Mouse (Mus musculus): Measurements from ENCODE around the gene Slc4a1.

DNA sequence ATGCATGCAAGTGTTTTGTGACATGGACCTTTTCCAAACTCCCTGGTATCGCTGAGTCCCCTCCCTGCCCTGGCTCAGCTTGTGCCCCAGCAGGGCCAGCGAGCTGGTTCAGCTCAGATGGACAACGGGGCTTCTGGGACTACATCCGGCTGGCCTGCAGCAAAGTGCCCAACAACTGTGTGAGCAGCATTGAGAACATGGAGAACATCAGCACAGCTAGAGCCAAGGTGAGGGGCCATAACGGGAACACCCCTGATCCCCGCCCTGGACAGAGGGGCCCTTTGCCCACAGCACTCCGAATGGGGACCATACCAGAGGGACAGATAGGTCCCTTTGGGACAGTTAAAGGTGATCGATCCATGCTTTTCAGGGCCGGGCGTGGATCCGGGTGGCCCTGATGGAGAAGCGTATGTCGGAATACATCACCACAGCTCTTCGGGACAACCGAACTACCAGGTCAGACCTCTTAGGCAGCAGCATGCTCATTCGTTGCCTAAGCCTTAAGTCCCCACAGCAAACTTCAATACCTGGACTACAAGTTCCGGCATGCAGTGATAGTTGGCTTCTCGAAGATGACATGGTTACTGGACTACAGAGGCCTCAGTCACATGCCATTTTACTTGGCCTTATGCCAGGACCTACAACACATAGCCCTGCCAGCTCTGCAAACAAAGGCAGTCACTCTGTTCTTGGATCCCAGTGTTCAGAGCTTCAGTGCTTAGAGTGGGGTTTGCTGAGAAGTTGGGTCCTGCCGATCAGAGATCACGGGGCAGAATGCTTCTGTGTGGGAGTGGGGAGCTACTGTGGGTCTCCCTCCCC, 32.2 kb upstream of the Slc4a1 start:
- TF ChIP-seq CTCF (IDR thresholded peaks at IDR 0.05; ENCODE audit: low read depth, low read length) (no peak), POLR2A (IDR thresholded peaks at IDR 0.05; ENCODE audit: extremely low read depth, insufficient read depth, low read length) (no peak)

Data from liver, adult 2 months (tissue).